Mouse (Mus musculus) liver, embryonic 14.5 days (tissue): ENCODE results near the gene Hcar2.

Experiments used
- CTCF ChIP-seq: IDR thresholded peaks from 2 replicates; pipeline ENCODE4 v1.5.1; 2016; ENCODE audit warnings: antibody characterized with exemption, low read depth, control low read depth
- EP300 ChIP-seq: IDR thresholded peaks from 2 replicates; pipeline ENCODE4 v1.6.1; 2016; ENCODE audit warnings: antibody characterized with exemption, low read depth

- no peak for TF ChIP-seq EP300
- TF ChIP-seq CTCF = no peak
These were observed 33.0 kb downstream of the Hcar2 start for GRCm38 (mm10) chr5:123832309-123832708.
